Mouse (Mus musculus): ENCODE results near the gene B230118H07Rik.

DNA sequence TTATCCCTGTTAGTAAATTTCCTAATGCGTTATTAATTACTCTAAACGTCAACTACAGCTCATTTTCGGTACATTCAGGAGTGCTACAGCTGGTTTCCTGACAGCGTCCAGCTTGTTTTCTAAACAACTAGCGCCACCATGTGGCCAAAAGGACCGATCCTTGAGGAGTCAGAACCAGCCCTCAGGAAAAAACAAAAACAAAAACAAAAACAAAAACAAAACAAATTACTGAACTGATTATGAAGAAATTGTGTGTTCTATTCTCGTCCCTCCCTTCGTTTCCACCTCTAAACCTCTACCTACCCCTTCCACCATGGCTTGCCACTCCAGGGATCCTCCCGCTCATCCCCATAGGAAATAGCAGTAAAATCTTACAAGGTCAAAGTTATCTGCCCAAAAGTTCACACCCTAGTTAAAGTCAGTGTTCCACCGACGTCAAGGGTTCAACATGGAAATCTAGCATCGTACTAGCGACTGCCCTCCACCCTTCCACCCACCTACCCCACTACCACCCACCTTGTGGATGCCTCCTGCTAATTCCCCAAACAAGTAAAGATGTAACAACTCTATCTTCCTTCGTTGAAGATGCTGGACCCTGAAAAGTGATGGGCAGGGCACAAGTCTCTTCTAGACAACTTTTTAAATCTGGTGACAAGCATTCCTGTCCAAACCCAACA is 3.7 kb upstream of the B230118H07Rik start:
- TF ChIP-seq CTCF (IDR thresholded peaks at IDR 0.05; ENCODE audit: low read depth, low read length) (peak; percentile 51), EP300 (IDR thresholded peaks at IDR 0.05; ENCODE audit: insufficient read depth, low read depth, low read length) (no peak), POLR2A (IDR thresholded peaks at IDR 0.05; ENCODE audit: insufficient read depth, low read length) (no peak)
